In the genomic region with DNA sequence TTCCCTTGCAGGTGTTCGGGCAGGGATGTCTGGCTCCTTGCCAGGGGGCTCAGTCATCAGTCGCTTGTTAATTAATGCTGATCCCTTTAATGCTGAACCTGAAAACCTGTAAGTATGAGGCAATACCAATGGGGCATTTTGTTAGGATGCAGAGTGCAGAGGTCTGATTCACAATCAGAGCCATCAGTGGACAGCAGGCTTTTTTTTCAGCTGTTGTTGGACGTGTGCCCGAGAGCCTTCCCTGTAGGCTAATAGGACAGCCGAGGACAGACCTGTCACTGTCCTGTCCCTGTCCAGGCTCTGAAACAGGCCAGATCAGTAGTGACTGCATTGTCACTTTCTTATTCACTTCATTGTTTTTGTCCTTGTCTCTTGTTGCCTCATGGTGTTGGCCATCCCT, we compare ENCODE assay signal across 14 mouse cellular contexts.
DNase-seq lines count a peak whose midpoint lies in the region; ATAC-seq and TF ChIP-seq lines count a peak whose summit lies in the region.
"Had no signal": no experiment of that assay in that cellular context is flagged by ENCODE, and none has a peak within 500 bp of the region (broad histone marks: within the 10 kb centered on the region; RNA-seq: fewer than 3 reads in every experiment).

No protein-coding gene starts in this region.

- DNase-seq in hindbrain, embryonic 14.5 days (ENCODE audit: low spot score) = no peak
- DNase-seq in retina, postnatal 1 day = peak; percentile 11
- DNase-seq in retina, embryonic 14.5 days (ENCODE audit: low spot score) = no peak
- peak; percentile 83 to 86 for DNase-seq in cerebellum, adult 18-20 months
- peak; percentile 11 for DNase-seq in retina, postnatal 7 days (ENCODE audit: low read depth, low spot score)
- DNase-seq in stomach, postnatal 0 days (ENCODE audit: low spot score) = no peak
- DNase-seq in left cerebral cortex, postnatal 14 days (ENCODE audit: low spot score in 2 of 2) = no peak
- DNase-seq: thymus, postnatal 36 days had no signal

- no peaks in the 10 kb centered on the region for H3K9me3 ChIP-seq in hindbrain, embryonic 13.5 days
- no peaks in the 10 kb centered on the region for H3K9me3 ChIP-seq in hindbrain, embryonic 14.5 days (ENCODE audit: control insufficient read depth, low read length)
- H3K9me3 ChIP-seq in stomach, postnatal 0 days (ENCODE audit: control insufficient read depth, low read length) = no peaks in the 10 kb centered on the region
- H3K9me3 ChIP-seq: heart, embryonic 15.5 days; limb, embryonic 15.5 days had no signal

- TF ChIP-seq EP300 in stomach, postnatal 0 days (optimal IDR thresholded peaks at IDR 0.05) = no peak

- 65% methylated on average over 5 of the region's 5 CpGs for WGBS in hindbrain, embryonic 13.5 days
- 64% methylated on average over 5 of the region's 5 CpGs for WGBS in hindbrain, embryonic 14.5 days
- 59% methylated on average over 5 of the region's 5 CpGs for WGBS in stomach, postnatal 0 days

- no peak for TF ChIP-seq CTCF in stomach, postnatal 0 days (IDR thresholded peaks at IDR 0.05; ENCODE audit: low read depth)

- no peak overlapping the region for H3K9ac ChIP-seq in hindbrain, embryonic 13.5 days
- no peak overlapping the region for H3K9ac ChIP-seq in hindbrain, embryonic 14.5 days
- no peak overlapping the region for H3K9ac ChIP-seq in stomach, postnatal 0 days (ENCODE audit: low read length)
- H3K9ac ChIP-seq: heart, embryonic 15.5 days; limb, embryonic 15.5 days had no signal

- H3K27ac ChIP-seq in hindbrain, embryonic 13.5 days = 0 out of 2 replicates have a peak overlapping the region, but pooled peaks have one; percentile 0
- no peak overlapping the region for H3K27ac ChIP-seq in hindbrain, embryonic 14.5 days
- no peak overlapping the region for H3K27ac ChIP-seq in stomach, postnatal 0 days (replicated peaks)
- H3K27ac ChIP-seq: heart, embryonic 15.5 days; limb, embryonic 15.5 days had no signal

- H3K36me3 ChIP-seq in hindbrain, embryonic 13.5 days = peaks cover 86% of the 10 kb centered on the region
- H3K36me3 ChIP-seq in hindbrain, embryonic 14.5 days (replicated peaks; ENCODE audit: control insufficient read depth, insufficient read depth) = peaks cover 77% of the 10 kb centered on the region
- H3K36me3 ChIP-seq in stomach, postnatal 0 days (ENCODE audit: control insufficient read depth, insufficient read depth, low read length) = peaks cover 29% of the 10 kb centered on the region

- no peak overlapping the region for H3K4me2 ChIP-seq in hindbrain, embryonic 13.5 days
- H3K4me2 ChIP-seq in hindbrain, embryonic 14.5 days (replicated peaks) = no peak overlapping the region
- no peak overlapping the region for H3K4me2 ChIP-seq in stomach, postnatal 0 days (replicated peaks; ENCODE audit: low read depth)
- H3K4me2 ChIP-seq: heart, embryonic 15.5 days; limb, embryonic 15.5 days; midbrain, embryonic 11.5 days had no signal

- intact Hi-C loops in left cerebral cortex, postnatal 14 days (cut with DNase I) = loop anchor here (10.0 kb wide), 1 partner anchor 485 kb away; no protein-coding TSS in a partner anchor

- no peak for ATAC-seq in hindbrain, embryonic 13.5 days (ENCODE audit: low FRiP score)
- ATAC-seq in hindbrain, embryonic 14.5 days (ENCODE audit: low FRiP score) = no peak
- ATAC-seq in stomach, postnatal 0 days (ENCODE audit: low FRiP score, low TSS enrichment) = no peak
- ATAC-seq: intestine, embryonic 16.5 days; Patski had no signal

- peaks cover 4% of the 10 kb centered on the region; the same call in 1 of the 2 replicates for H3K4me1 ChIP-seq in hindbrain, embryonic 13.5 days (replicated peaks)
- no peaks in the 10 kb centered on the region for H3K4me1 ChIP-seq in hindbrain, embryonic 14.5 days (replicated peaks; ENCODE audit: control insufficient read depth, insufficient read depth, low read length)
- H3K4me1 ChIP-seq in stomach, postnatal 0 days (replicated peaks; ENCODE audit: control insufficient read depth, insufficient read depth) = no peaks in the 10 kb centered on the region
- H3K4me1 ChIP-seq: limb, embryonic 15.5 days had no signal

- no peaks in the 10 kb centered on the region for H3K27me3 ChIP-seq in hindbrain, embryonic 13.5 days
- no peaks in the 10 kb centered on the region for H3K27me3 ChIP-seq in hindbrain, embryonic 14.5 days (ENCODE audit: control insufficient read depth, insufficient read depth, low read length)
- no peaks in the 10 kb centered on the region for H3K27me3 ChIP-seq in stomach, postnatal 0 days (ENCODE audit: control insufficient read depth, insufficient read depth, low read length)
- H3K27me3 ChIP-seq: heart, embryonic 15.5 days; limb, embryonic 15.5 days; Patski had no signal

- H3K4me3 ChIP-seq in hindbrain, embryonic 13.5 days = no peak overlapping the region
- no peak overlapping the region for H3K4me3 ChIP-seq in hindbrain, embryonic 14.5 days (replicated peaks; ENCODE audit: low read length)
- no peak overlapping the region for H3K4me3 ChIP-seq in stomach, postnatal 0 days (ENCODE audit: low read depth, low read length)
- H3K4me3 ChIP-seq: heart, embryonic 15.5 days; limb, embryonic 15.5 days had no signal

Comparison
In these comparisons a context has a peak if more than half of its experiments do, and no peak if none do; other contexts are left out.
1. DNase-seq: peak in retina, postnatal 1 day (single experiment), cerebellum, adult 18-20 months (2 of 2) and retina, postnatal 7 days (single experiment); none in hindbrain, embryonic 14.5 days (single experiment), retina, embryonic 14.5 days (single experiment), stomach, postnatal 0 days (single experiment) and left cerebral cortex, postnatal 14 days (0 of 2).